Mouse (Mus musculus): ENCODE results near the gene Ifngr2.

GRCm38 (mm10) chr16:91588703-91589102 is 41.8 kb downstream of the Ifngr2 start:
- TF ChIP-seq ZC3H11A (IDR thresholded peaks at IDR 0.05; ENCODE audit: borderline replicate concordance, low read depth, low read length) (no peak), MAFK (IDR thresholded peaks at IDR 0.05; ENCODE audit: insufficient read depth, low read depth, low read length) (no peak), HCFC1 (IDR thresholded peaks at IDR 0.05; ENCODE audit: borderline replicate concordance, insufficient read depth, low read length) (no peak)

Measured in ES-E14 (cell line).